Mouse (Mus musculus): Measurements from ENCODE around the gene Mapk12.

- no peak for TF ChIP-seq POLR2A (IDR thresholded peaks at IDR 0.05; ENCODE audit: borderline replicate concordance, low read depth, low read length)
- TF ChIP-seq CTCF (IDR thresholded peaks at IDR 0.05; ENCODE audit: low read depth, low read length) = no peak
Observed at GRCm38 (mm10) chr15:89140659-89141252, at the start of gene Mapk12.

Data from bone marrow macrophage, adult 2 months (primary cell).